36 mouse cellular contexts compared by ENCODE assay signal in the genomic region with DNA sequence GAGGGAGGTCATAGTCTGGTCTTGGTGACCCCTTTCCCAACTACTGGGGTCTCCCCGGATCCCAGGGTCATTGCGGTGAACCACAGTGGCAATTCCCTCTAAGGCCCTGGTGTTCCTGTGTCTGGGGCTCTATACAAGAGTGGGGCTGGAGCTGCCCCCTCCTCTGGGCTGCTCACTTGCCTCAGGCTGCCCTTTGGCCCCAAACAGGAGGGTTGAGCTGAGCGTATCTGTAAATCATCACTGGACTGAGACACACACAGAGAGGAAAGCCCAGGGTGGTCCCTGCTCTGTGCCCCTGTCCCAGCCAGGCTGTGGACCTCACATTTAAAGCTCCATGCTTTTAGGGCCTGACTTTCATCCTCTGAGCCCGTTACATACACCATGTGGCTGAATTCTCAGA. TPM values are rescaled to one million over a fixed set of nuclear protein-coding genes. Genes with fewer than 3 reads are reported as not detected.
DNase-seq lines count a peak whose midpoint lies in the region; ATAC-seq lines count a peak whose summit lies in the region.
"Had no signal": no experiment of that assay in that cellular context is flagged by ENCODE, and none has a peak within 500 bp of the region (broad histone marks: within the 10 kb centered on the region; RNA-seq: fewer than 3 reads in every experiment).

No protein-coding gene starts in this region.

- H3K9me3 ChIP-seq in kidney, embryonic 14.5 days (ENCODE audit: control insufficient read depth, low read length), result no peaks in the 10 kb centered on the region
- H3K9me3 ChIP-seq in kidney, embryonic 16.5 days (ENCODE audit: low read length), result no peaks in the 10 kb centered on the region
- H3K9me3 ChIP-seq in liver, embryonic 16.5 days (replicated peaks; ENCODE audit: control insufficient read depth, low read length), result no peaks in the 10 kb centered on the region
- H3K9me3 ChIP-seq in midbrain, embryonic 14.5 days (ENCODE audit: control insufficient read depth, low read length), result no peaks in the 10 kb centered on the region
- H3K9me3 ChIP-seq: hindbrain, embryonic 12.5 days; intestine, embryonic 15.5 days; limb, embryonic 10.5 days; limb, embryonic 15.5 days; midbrain, embryonic 12.5 days; neural tube, embryonic 13.5 days had no signal

- no peaks in the 10 kb centered on the region for H3K4me1 ChIP-seq in kidney, embryonic 14.5 days (ENCODE audit: control insufficient read depth, insufficient read depth, low read length)
- H3K4me1 ChIP-seq in kidney, embryonic 16.5 days (ENCODE audit: insufficient read depth, low read length), result 0 out of 2 replicates have a peak, but pooled peaks cover 3% of the 10 kb centered on the region
- peaks cover 2% of the 10 kb centered on the region for H3K4me1 ChIP-seq in liver, embryonic 16.5 days (ENCODE audit: control insufficient read depth, low read depth, low read length)
- H3K4me1 ChIP-seq in midbrain, embryonic 14.5 days (ENCODE audit: control insufficient read depth, insufficient read depth, low read length), result no peaks in the 10 kb centered on the region
- H3K4me1 ChIP-seq: hindbrain, embryonic 12.5 days; intestine, embryonic 15.5 days; limb, embryonic 15.5 days; megakaryocyte, embryonic 14.5 days; midbrain, embryonic 12.5 days; neural tube, embryonic 13.5 days had no signal

- H3K9ac ChIP-seq in kidney, embryonic 14.5 days (ENCODE audit: low read depth, low read length), result no peak overlapping the region
- H3K9ac ChIP-seq in kidney, embryonic 16.5 days (replicated peaks; ENCODE audit: low read length), result no peak overlapping the region
- H3K9ac ChIP-seq in liver, embryonic 16.5 days (ENCODE audit: low read depth, low read length), result no peak overlapping the region
- H3K9ac ChIP-seq in midbrain, embryonic 14.5 days (replicated peaks; ENCODE audit: low read length), result no peak overlapping the region
- H3K9ac ChIP-seq: hindbrain, embryonic 12.5 days; intestine, embryonic 15.5 days; limb, embryonic 15.5 days; lung, embryonic 14.5 days; midbrain, embryonic 12.5 days; neural tube, embryonic 13.5 days had no signal

- no peak overlapping the region for H3K4me3 ChIP-seq in kidney, embryonic 14.5 days (ENCODE audit: low read length)
- H3K4me3 ChIP-seq in kidney, embryonic 16.5 days (ENCODE audit: low read length), result no peak overlapping the region
- no peak overlapping the region for H3K4me3 ChIP-seq in liver, embryonic 16.5 days (ENCODE audit: low read depth, low read length)
- H3K4me3 ChIP-seq in midbrain, embryonic 14.5 days (replicated peaks; ENCODE audit: low read depth, low read length), result no peak overlapping the region
- H3K4me3 ChIP-seq: erythroblast, embryonic 14.5 days; hindbrain, embryonic 12.5 days; intestine, embryonic 15.5 days; limb, embryonic 10.5 days; limb, embryonic 15.5 days; megakaryocyte, embryonic 14.5 days; midbrain, embryonic 12.5 days; neural tube, embryonic 13.5 days had no signal

- H3K27ac ChIP-seq in kidney, embryonic 14.5 days (ENCODE audit: low read depth, low read length), result no peak overlapping the region
- H3K27ac ChIP-seq in kidney, embryonic 16.5 days (ENCODE audit: low read length), result no peak overlapping the region
- H3K27ac ChIP-seq in liver, embryonic 16.5 days (ENCODE audit: low read length), result peak overlapping the region; percentile 64
- H3K27ac ChIP-seq in midbrain, embryonic 14.5 days (replicated peaks; ENCODE audit: low read depth, low read length), result no peak overlapping the region
- H3K27ac ChIP-seq: hindbrain, embryonic 12.5 days; hindbrain, postnatal 0 days; intestine, embryonic 15.5 days; limb, embryonic 10.5 days; limb, embryonic 15.5 days; midbrain, embryonic 12.5 days; neural tube, embryonic 13.5 days had no signal

- peak; percentile 52; the same call in 1 of the 2 replicates for ATAC-seq in kidney, embryonic 14.5 days (ENCODE audit: low FRiP score, low TSS enrichment)
- 0 out of 2 replicates have a peak, but pooled peaks have one; percentile 63 for ATAC-seq in kidney, embryonic 16.5 days (ENCODE audit: low FRiP score, low TSS enrichment)
- ATAC-seq in liver, embryonic 16.5 days (ENCODE audit: low read depth), result peak; percentile 62
- ATAC-seq in midbrain, embryonic 14.5 days (ENCODE audit: low FRiP score, low TSS enrichment), result no peak
- ATAC-seq: CD4-positive, CD25-positive, alpha-beta regulatory T cell, adult 4 months; forebrain, embryonic 16.5 days; hindbrain, postnatal 0 days; intestine, embryonic 15.5 days had no signal

- WGBS in kidney, embryonic 14.5 days, result 83% methylated on average over 4 of the region's 4 CpGs
- 66% methylated on average over 4 of the region's 4 CpGs for WGBS in kidney, embryonic 16.5 days
- 51% methylated on average over 4 of the region's 4 CpGs for WGBS in liver, embryonic 16.5 days (ENCODE audit: insufficient replicate concordance)
- WGBS in midbrain, embryonic 14.5 days, result 88% methylated on average over 4 of the region's 4 CpGs

- no peaks in the 10 kb centered on the region for H3K27me3 ChIP-seq in kidney, embryonic 14.5 days (ENCODE audit: control insufficient read depth, insufficient read depth, low read length)
- no peaks in the 10 kb centered on the region for H3K27me3 ChIP-seq in kidney, embryonic 16.5 days (ENCODE audit: insufficient read depth, low read length)
- no peaks in the 10 kb centered on the region; the same call in 1 of the 2 replicates for H3K27me3 ChIP-seq in liver, embryonic 16.5 days (ENCODE audit: control insufficient read depth, insufficient read depth, low read depth, low read length)
- H3K27me3 ChIP-seq in midbrain, embryonic 14.5 days (ENCODE audit: control insufficient read depth, insufficient read depth, low read length), result no peaks in the 10 kb centered on the region

- peak; percentile 20 for DNase-seq in liver
- DNase-seq in adrenal gland, adult 2 months, result no peak
- no peak for DNase-seq in midbrain, embryonic 14.5 days
- DNase-seq in cerebellum, postnatal 25 days, result no peak
- DNase-seq: adrenal gland, postnatal 25 days; cerebellum, adult 11-12 months; cerebellum, adult 9-11 months; heart, postnatal 14 days; layer of hippocampus, postnatal 36 days; lung, embryonic 14.5 days; lung, postnatal 4 days; thymus, postnatal 4 days had no signal

- no peaks in the 10 kb centered on the region for H3K36me3 ChIP-seq in kidney, embryonic 14.5 days (ENCODE audit: control insufficient read depth, insufficient read depth, low read length)
- no peaks in the 10 kb centered on the region for H3K36me3 ChIP-seq in kidney, embryonic 16.5 days (ENCODE audit: insufficient read depth, low read length)
- H3K36me3 ChIP-seq in liver, embryonic 16.5 days (ENCODE audit: control insufficient read depth, insufficient read depth), result no peaks in the 10 kb centered on the region
- no peaks in the 10 kb centered on the region for H3K36me3 ChIP-seq in midbrain, embryonic 14.5 days (ENCODE audit: control insufficient read depth, insufficient read depth, low read length)
- H3K36me3 ChIP-seq: hindbrain, embryonic 12.5 days; intestine, embryonic 15.5 days; limb, embryonic 10.5 days; limb, embryonic 15.5 days; midbrain, embryonic 12.5 days; neural tube, embryonic 13.5 days had no signal

- H3K4me2 ChIP-seq in kidney, embryonic 14.5 days (replicated peaks; ENCODE audit: low read depth, low read length), result no peak overlapping the region
- no peak overlapping the region for H3K4me2 ChIP-seq in kidney, embryonic 16.5 days (replicated peaks; ENCODE audit: low read depth, low read length)
- no peak overlapping the region for H3K4me2 ChIP-seq in liver, embryonic 16.5 days (ENCODE audit: low read depth, low read length)
- no peak overlapping the region for H3K4me2 ChIP-seq in midbrain, embryonic 14.5 days (ENCODE audit: low read length)
- H3K4me2 ChIP-seq: hindbrain, embryonic 12.5 days; intestine, embryonic 15.5 days; limb, embryonic 15.5 days; lung, embryonic 14.5 days; midbrain, embryonic 12.5 days; neural tube, embryonic 13.5 days had no signal

RNA-seq across cellular contexts. Expression of gene Tpsab1, which starts 7.1 kb away (rescaled TPM):
- polyA plus RNA-seq in kidney, embryonic 14.5 days (2014; fragmentation: Nextera tagmentation; extraction: Ambion mirVana), result 0.27 and 0.39 TPM in 2 replicates
- polyA plus RNA-seq in kidney, embryonic 16.5 days (2015; fragmentation: Nextera tagmentation; extraction: Ambion mirVana), result 0.36 and 0.49 TPM in 2 replicates
- polyA plus RNA-seq in liver, embryonic 16.5 days (2015; fragmentation: Nextera tagmentation; extraction: Ambion mirVana), result not detected in 2 replicates
- total RNA-seq in adrenal gland, adult 2 months (2021), result 1 to 10 TPM in 1 of 2 experiments, under 1 TPM in 1; 0.98 to 1.5 TPM
- 4.3 and 4.9 TPM in 2 replicates for polyA plus RNA-seq in adrenal gland, adult 2 months (2012; rRNA removed)
- polyA plus RNA-seq in midbrain, embryonic 14.5 days (2014; fragmentation: Nextera tagmentation; extraction: Ambion mirVana), result not detected in 2 replicates
- total RNA-seq: common myeloid progenitor, adult 5-6 weeks; hindbrain, postnatal 0 days; layer of hippocampus, adult 8-10 months; left cerebral cortex, postnatal 10 days had no signal
- polyA plus RNA-seq: CD4-positive, CD25-positive, alpha-beta regulatory T cell, adult 4 months; erythroblast, embryonic 14.5 days; forebrain, embryonic 11.5 days; forebrain, embryonic 16.5 days; hindbrain, embryonic 12.5 days; hindbrain, postnatal 0 days; intestine, embryonic 15.5 days; limb, embryonic 10.5 days; lung, embryonic 14.5 days; midbrain, embryonic 12.5 days; neural tube, embryonic 13.5 days had no signal

RNA-seq across cellular contexts. Expression of gene Prss29, which starts 19.8 kb away (rescaled TPM):
- polyA plus RNA-seq in kidney, embryonic 14.5 days (2014; fragmentation: Nextera tagmentation; extraction: Ambion mirVana), result not detected in 2 replicates
- polyA plus RNA-seq in kidney, embryonic 16.5 days (2015; fragmentation: Nextera tagmentation; extraction: Ambion mirVana), result not detected in 2 replicates
- not detected in 2 replicates for polyA plus RNA-seq in liver, embryonic 16.5 days (2015; fragmentation: Nextera tagmentation; extraction: Ambion mirVana)
- not detected for total RNA-seq in adrenal gland, adult 2 months (2021)
- polyA plus RNA-seq in adrenal gland, adult 2 months (2012; rRNA removed), result not detected in 2 replicates
- polyA plus RNA-seq in midbrain, embryonic 14.5 days (2014; fragmentation: Nextera tagmentation; extraction: Ambion mirVana), result not detected in 2 replicates
- total RNA-seq: adrenal gland, postnatal 25 days; common myeloid progenitor, adult 5-6 weeks; gastrocnemius, adult 8-10 months; gastrocnemius, postnatal 4 days; heart, adult 8-10 months; heart, postnatal 14 days; hindbrain, postnatal 0 days; layer of hippocampus, adult 8-10 months; layer of hippocampus, postnatal 36 days; left cerebral cortex, postnatal 10 days had no signal
- polyA plus RNA-seq: CD4-positive, CD25-positive, alpha-beta regulatory T cell, adult 4 months; embryonic facial prominence, embryonic 14.5 days; erythroblast, embryonic 14.5 days; forebrain, embryonic 11.5 days; forebrain, embryonic 16.5 days; heart, embryonic 14.5 days; hindbrain, embryonic 12.5 days; hindbrain, postnatal 0 days; intestine, embryonic 15.5 days; limb, embryonic 10.5 days; limb, embryonic 15.5 days; lung, embryonic 14.5 days; midbrain, embryonic 12.5 days; neural tube, embryonic 13.5 days; testis, adult 2 months had no signal

RNA-seq across cellular contexts. Expression of gene Tpsb2, which starts 27.9 kb away (rescaled TPM):
- polyA plus RNA-seq in kidney, embryonic 14.5 days (2014; fragmentation: Nextera tagmentation; extraction: Ambion mirVana), result 0.30 and 0.57 TPM in 2 replicates
- 2.0 and 2.2 TPM in 2 replicates for polyA plus RNA-seq in kidney, embryonic 16.5 days (2015; fragmentation: Nextera tagmentation; extraction: Ambion mirVana)
- 0.47 and 0.65 TPM in 2 replicates for polyA plus RNA-seq in liver, embryonic 16.5 days (2015; fragmentation: Nextera tagmentation; extraction: Ambion mirVana)
- total RNA-seq in adrenal gland, adult 2 months (2021), result 1 to 10 TPM; 2.8 to 3.8 TPM
- 10.0 and 18.1 TPM in 2 replicates for polyA plus RNA-seq in adrenal gland, adult 2 months (2012; rRNA removed)
- polyA plus RNA-seq in midbrain, embryonic 14.5 days (2014; fragmentation: Nextera tagmentation; extraction: Ambion mirVana), result 0.20 TPM in 1 of 2 replicates, not detected in the other
- total RNA-seq: common myeloid progenitor, adult 5-6 weeks had no signal
- polyA plus RNA-seq: CD4-positive, CD25-positive, alpha-beta regulatory T cell, adult 4 months; forebrain, embryonic 11.5 days; forebrain, embryonic 16.5 days; hindbrain, embryonic 12.5 days; limb, embryonic 10.5 days; midbrain, embryonic 12.5 days; neural tube, embryonic 13.5 days had no signal

RNA-seq across cellular contexts. Expression of gene Prss28, which starts 29.8 kb away (rescaled TPM):
- not detected in 2 replicates for polyA plus RNA-seq in kidney, embryonic 14.5 days (2014; fragmentation: Nextera tagmentation; extraction: Ambion mirVana)
- not detected in 2 replicates for polyA plus RNA-seq in kidney, embryonic 16.5 days (2015; fragmentation: Nextera tagmentation; extraction: Ambion mirVana)
- not detected in 2 replicates for polyA plus RNA-seq in liver, embryonic 16.5 days (2015; fragmentation: Nextera tagmentation; extraction: Ambion mirVana)
- total RNA-seq in adrenal gland, adult 2 months (2021), result not detected
- not detected in 2 replicates for polyA plus RNA-seq in adrenal gland, adult 2 months (2012; rRNA removed)
- not detected in 2 replicates for polyA plus RNA-seq in midbrain, embryonic 14.5 days (2014; fragmentation: Nextera tagmentation; extraction: Ambion mirVana)
- total RNA-seq: adrenal gland, postnatal 25 days; common myeloid progenitor, adult 5-6 weeks; gastrocnemius, adult 8-10 months; gastrocnemius, postnatal 4 days; heart, adult 8-10 months; heart, postnatal 14 days; hindbrain, postnatal 0 days; layer of hippocampus, adult 8-10 months; layer of hippocampus, postnatal 36 days; left cerebral cortex, postnatal 10 days had no signal
- polyA plus RNA-seq: CD4-positive, CD25-positive, alpha-beta regulatory T cell, adult 4 months; embryonic facial prominence, embryonic 14.5 days; erythroblast, embryonic 14.5 days; forebrain, embryonic 11.5 days; forebrain, embryonic 16.5 days; heart, embryonic 14.5 days; hindbrain, embryonic 12.5 days; hindbrain, postnatal 0 days; intestine, embryonic 15.5 days; limb, embryonic 10.5 days; limb, embryonic 15.5 days; lung, embryonic 14.5 days; midbrain, embryonic 12.5 days; neural tube, embryonic 13.5 days; testis, adult 2 months had no signal

RNA-seq across cellular contexts. Expression of gene Tpsg1, which starts 30.9 kb away (rescaled TPM):
- 0.49 TPM in 1 of 2 replicates, not detected in the other for polyA plus RNA-seq in kidney, embryonic 14.5 days (2014; fragmentation: Nextera tagmentation; extraction: Ambion mirVana)
- polyA plus RNA-seq in kidney, embryonic 16.5 days (2015; fragmentation: Nextera tagmentation; extraction: Ambion mirVana), result 0.25 TPM in 1 of 2 replicates, not detected in the other
- 0.44 and 0.51 TPM in 2 replicates for polyA plus RNA-seq in liver, embryonic 16.5 days (2015; fragmentation: Nextera tagmentation; extraction: Ambion mirVana)
- total RNA-seq in adrenal gland, adult 2 months (2021), result not detected
- 0.20 and 0.75 TPM in 2 replicates for polyA plus RNA-seq in adrenal gland, adult 2 months (2012; rRNA removed)
- polyA plus RNA-seq in midbrain, embryonic 14.5 days (2014; fragmentation: Nextera tagmentation; extraction: Ambion mirVana), result 0.61 and 1.2 TPM in 2 replicates
- total RNA-seq: adrenal gland, postnatal 25 days; common myeloid progenitor, adult 5-6 weeks; gastrocnemius, adult 8-10 months; heart, adult 8-10 months; heart, postnatal 14 days; layer of hippocampus, postnatal 36 days; left cerebral cortex, postnatal 10 days had no signal
- polyA plus RNA-seq: CD4-positive, CD25-positive, alpha-beta regulatory T cell, adult 4 months; erythroblast, embryonic 14.5 days; forebrain, embryonic 11.5 days; forebrain, embryonic 16.5 days; hindbrain, embryonic 12.5 days; limb, embryonic 10.5 days; testis, adult 2 months had no signal
